ENCODE assay signal across 17 mouse cellular contexts in genomic region chr5:125676025-125676623, GRCm38 (mm10).
A peak's percentile ranks its signal among the peaks of the same experiment; 100 is the strongest.
DNase-seq lines count a peak whose midpoint lies in the region; ATAC-seq and TF ChIP-seq lines count a peak whose summit lies in the region.
"Had no signal": no experiment of that assay in that cellular context is flagged by ENCODE, and none has a peak within 500 bp of the region (broad histone marks: within the 10 kb centered on the region; RNA-seq: fewer than 3 reads in every experiment).

No protein-coding gene starts in this region.

- 64% methylated on average over 7 of the region's 7 CpGs for WGBS in forebrain, embryonic 12.5 days
- WGBS in forebrain, embryonic 10.5 days = 71% methylated on average over 7 of the region's 7 CpGs
- 72% methylated on average over 7 of the region's 7 CpGs for WGBS in neural tube, embryonic 13.5 days
- 37% methylated on average over 7 of the region's 7 CpGs for WGBS in hindbrain, postnatal 0 days

- H3K4me3 ChIP-seq in forebrain, embryonic 12.5 days (replicated peaks) = no peak overlapping the region
- H3K4me3 ChIP-seq in forebrain, embryonic 10.5 days = no peak overlapping the region
- H3K4me3 ChIP-seq in neural tube, embryonic 13.5 days = no peak overlapping the region
- no peak overlapping the region for H3K4me3 ChIP-seq in hindbrain, postnatal 0 days (ENCODE audit: low read length)
- H3K4me3 ChIP-seq: embryonic facial prominence, embryonic 15.5 days; heart, embryonic 12.5 days; limb, embryonic 10.5 days; liver, embryonic 13.5 days; megakaryocyte, embryonic 14.5 days had no signal

- peak overlapping the region; percentile 34; the same call in 1 of the 2 replicates for H3K4me2 ChIP-seq in forebrain, embryonic 12.5 days
- peak overlapping the region; percentile 40 for H3K4me2 ChIP-seq in neural tube, embryonic 13.5 days
- peak overlapping the region; percentile 46 for H3K4me2 ChIP-seq in hindbrain, postnatal 0 days (ENCODE audit: low read depth, low read length)
- H3K4me2 ChIP-seq: embryonic facial prominence, embryonic 15.5 days; heart, embryonic 12.5 days; liver, embryonic 13.5 days had no signal

- H3K4me1 ChIP-seq in forebrain, embryonic 12.5 days = peaks cover 15% of the 10 kb centered on the region
- peaks cover 12% of the 10 kb centered on the region for H3K4me1 ChIP-seq in forebrain, embryonic 10.5 days
- H3K4me1 ChIP-seq in neural tube, embryonic 13.5 days (replicated peaks) = peaks cover 21% of the 10 kb centered on the region
- peaks cover 7% of the 10 kb centered on the region for H3K4me1 ChIP-seq in hindbrain, postnatal 0 days (ENCODE audit: insufficient read depth, low read length)
- H3K4me1 ChIP-seq: embryonic facial prominence, embryonic 15.5 days; heart, embryonic 12.5 days; liver, embryonic 13.5 days; megakaryocyte, embryonic 14.5 days had no signal

- no peak for TF ChIP-seq CTCF in hindbrain, postnatal 0 days (IDR thresholded peaks at IDR 0.05; ENCODE audit: low read depth)

- DNase-seq in forebrain, embryonic 10.5 days (ENCODE audit: extremely low spot score, low spot score) = no peak
- no peak for DNase-seq in neural tube, embryonic 10.5 days (ENCODE audit: extremely low spot score, low spot score)
- no peak for DNase-seq in hindbrain, postnatal 0 days (ENCODE audit: low spot score)
- DNase-seq in lung, postnatal 4 days = no peak
- no peak for DNase-seq in heart, postnatal 4 days
- DNase-seq: heart, postnatal 36 days; kidney, adult 11 months; kidney, postnatal 25 days; liver, embryonic 13.5 days had no signal

- H3K9ac ChIP-seq in forebrain, embryonic 12.5 days = no peak overlapping the region
- no peak overlapping the region for H3K9ac ChIP-seq in neural tube, embryonic 13.5 days
- 0 out of 2 replicates have a peak overlapping the region, but pooled peaks have one; percentile 3 for H3K9ac ChIP-seq in hindbrain, postnatal 0 days (replicated peaks; ENCODE audit: low read length)
- H3K9ac ChIP-seq: embryonic facial prominence, embryonic 15.5 days; heart, embryonic 12.5 days; liver, embryonic 13.5 days had no signal

- H3K9me3 ChIP-seq in forebrain, embryonic 12.5 days = no peaks in the 10 kb centered on the region
- no peaks in the 10 kb centered on the region; the same call in 1 of the 2 replicates for H3K9me3 ChIP-seq in forebrain, embryonic 10.5 days
- H3K9me3 ChIP-seq in neural tube, embryonic 13.5 days = no peaks in the 10 kb centered on the region
- H3K9me3 ChIP-seq in hindbrain, postnatal 0 days (ENCODE audit: low read length) = no peaks in the 10 kb centered on the region
- H3K9me3 ChIP-seq: embryonic facial prominence, embryonic 15.5 days; limb, embryonic 10.5 days had no signal

- no peaks in the 10 kb centered on the region for H3K36me3 ChIP-seq in forebrain, embryonic 12.5 days (replicated peaks)
- no peaks in the 10 kb centered on the region for H3K36me3 ChIP-seq in forebrain, embryonic 10.5 days (replicated peaks)
- no peaks in the 10 kb centered on the region for H3K36me3 ChIP-seq in neural tube, embryonic 13.5 days
- no peaks in the 10 kb centered on the region for H3K36me3 ChIP-seq in hindbrain, postnatal 0 days (ENCODE audit: insufficient read depth, low read length)
- H3K36me3 ChIP-seq: embryonic facial prominence, embryonic 15.5 days; heart, embryonic 12.5 days; limb, embryonic 10.5 days; liver, embryonic 13.5 days had no signal

- no peak overlapping the region for H3K27ac ChIP-seq in forebrain, embryonic 12.5 days
- H3K27ac ChIP-seq in forebrain, embryonic 10.5 days = no peak overlapping the region
- no peak overlapping the region for H3K27ac ChIP-seq in neural tube, embryonic 13.5 days (replicated peaks)
- H3K27ac ChIP-seq in hindbrain, postnatal 0 days = peak overlapping the region; percentile 56; the same call in 1 of the 2 replicates
- H3K27ac ChIP-seq: embryonic facial prominence, embryonic 15.5 days; limb, embryonic 10.5 days; liver, embryonic 13.5 days had no signal

- no peaks in the 10 kb centered on the region for H3K27me3 ChIP-seq in forebrain, embryonic 12.5 days
- H3K27me3 ChIP-seq in forebrain, embryonic 10.5 days (ENCODE audit: poor library complexity, severe bottlenecking) = no peaks in the 10 kb centered on the region
- no peaks in the 10 kb centered on the region for H3K27me3 ChIP-seq in neural tube, embryonic 13.5 days
- H3K27me3 ChIP-seq in hindbrain, postnatal 0 days (ENCODE audit: insufficient read depth, low read length) = no peaks in the 10 kb centered on the region
- H3K27me3 ChIP-seq: CH12.LX; embryonic facial prominence, embryonic 15.5 days; heart, embryonic 12.5 days; liver, embryonic 13.5 days; megakaryocyte, embryonic 14.5 days had no signal

- no peak for ATAC-seq in forebrain, embryonic 12.5 days (ENCODE audit: low FRiP score)
- no peak for ATAC-seq in neural tube, embryonic 13.5 days (ENCODE audit: low read depth)
- ATAC-seq in hindbrain, postnatal 0 days = no peak
- no peak for ATAC-seq in activated CD4-positive, CD25-positive, alpha-beta regulatory T cell, adult 4 months
